Mouse (Mus musculus) pancreas, adult 10 weeks (tissue): ENCODE data around the gene Olfr1291-ps1. TPM values are rescaled to one million over a fixed set of nuclear protein-coding genes. Genes with fewer than 3 reads are reported as not detected.

ENCODE experiments used
- polyA plus RNA-seq: library from polyadenylated mRNA; stranded (reverse); fragments of 350-450 nt; fragmentation: Illumina TruSeq; extraction: RNeasy Lipid Tissue Mini Kit (QIAGEN cat#74804); gene quantifications from one replicate; pipeline ENCODE4 v1.2.3, GENCODE M21; 2015; ENCODE audit warnings: low read depth, low replicate concordance; ENCODE audit not compliant: insufficient read depth

The Olfr1291-ps1 gene
- not detected for polyA plus RNA-seq

DNA sequence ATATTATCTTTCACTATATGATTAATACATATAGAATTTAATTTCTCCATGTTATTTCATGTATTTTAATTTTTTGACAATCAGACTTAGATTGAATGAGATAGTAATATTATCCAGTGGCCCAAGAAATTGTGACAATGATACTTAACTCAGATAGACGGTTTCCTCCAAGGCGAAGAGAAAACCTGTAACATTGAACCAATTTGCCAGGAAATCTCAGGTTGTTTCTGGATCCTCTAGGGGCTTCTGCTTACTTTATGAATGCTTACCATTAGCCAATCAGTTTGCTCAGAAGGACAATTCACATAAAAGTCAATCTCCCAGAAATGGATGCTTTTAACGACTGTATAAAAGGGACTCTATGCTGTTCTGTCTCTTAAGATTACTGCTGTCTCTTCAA is at the start of gene Olfr1291-ps1:
Olfr1291-ps1 (plus strand) TSS at position 301 of the 400 bp plus-strand sequence.

DNA sequence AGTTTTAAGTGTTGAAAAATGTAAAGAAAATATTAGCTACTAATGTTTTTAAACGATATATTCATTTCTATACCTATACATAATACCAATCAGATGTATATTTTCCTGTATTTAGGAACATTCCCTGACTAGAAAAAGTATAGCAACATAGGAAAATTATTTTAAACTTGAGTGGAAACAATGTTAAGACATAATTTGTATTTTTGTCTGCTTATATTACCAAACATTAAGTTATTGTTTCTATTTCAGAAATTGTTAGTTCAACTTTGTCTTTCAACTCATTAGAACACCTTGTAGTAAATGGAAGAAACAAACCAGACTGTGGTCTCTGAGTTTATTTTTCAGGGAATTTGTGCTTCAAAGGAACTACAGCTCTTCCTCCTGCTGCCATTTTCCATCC is 48.1 kb upstream of the Olfr1291-ps1 start, which contains the start of gene Olfr1287:
Olfr1287 (plus strand) TSS at position 301 of the 400 bp plus-strand sequence.

DNA sequence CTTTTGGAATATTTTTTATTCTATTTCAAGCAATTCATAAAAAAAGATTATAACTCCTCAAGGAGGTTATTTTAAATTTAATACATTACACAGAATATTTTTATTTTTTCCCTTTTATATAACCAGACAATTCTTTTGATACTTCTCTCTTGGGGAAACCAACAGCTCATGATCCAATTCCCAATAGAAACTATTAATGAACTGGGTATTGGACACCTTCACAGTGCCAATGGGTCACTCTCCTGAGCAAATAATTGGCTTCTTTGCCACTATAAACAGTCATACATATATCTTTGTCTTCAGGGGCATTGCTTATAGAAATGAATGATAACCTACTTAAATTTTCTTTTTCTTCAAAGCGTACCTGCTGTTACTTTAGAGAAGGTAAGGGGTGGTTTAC is 23.2 kb upstream of the Olfr1291-ps1 start, which contains the start of gene Olfr1288:
Olfr1288 (plus strand) TSS at position 301 of the 400 bp plus-strand sequence.

DNA sequence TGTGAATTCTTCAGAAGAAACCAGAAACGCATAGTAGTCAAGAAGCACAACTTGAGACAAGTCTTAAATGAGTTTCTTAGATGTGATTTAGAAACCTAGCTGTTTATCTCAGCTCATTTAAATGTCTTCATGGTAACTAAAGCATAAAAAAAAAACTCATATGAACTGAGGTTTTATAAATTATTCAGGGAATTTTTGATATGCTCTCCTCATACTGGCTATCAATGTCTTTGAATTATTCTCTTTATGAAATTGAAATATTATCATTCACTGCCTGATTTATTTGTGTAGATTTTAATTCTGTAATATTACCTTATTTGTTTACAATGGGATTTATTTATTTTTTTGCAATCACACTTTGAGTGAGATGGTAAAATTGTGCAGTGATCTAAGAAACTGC is 16.5 kb upstream of the Olfr1291-ps1 start, which contains the start of gene Olfr1289:
Olfr1289 (plus strand) TSS at position 301 of the 400 bp plus-strand sequence.

DNA sequence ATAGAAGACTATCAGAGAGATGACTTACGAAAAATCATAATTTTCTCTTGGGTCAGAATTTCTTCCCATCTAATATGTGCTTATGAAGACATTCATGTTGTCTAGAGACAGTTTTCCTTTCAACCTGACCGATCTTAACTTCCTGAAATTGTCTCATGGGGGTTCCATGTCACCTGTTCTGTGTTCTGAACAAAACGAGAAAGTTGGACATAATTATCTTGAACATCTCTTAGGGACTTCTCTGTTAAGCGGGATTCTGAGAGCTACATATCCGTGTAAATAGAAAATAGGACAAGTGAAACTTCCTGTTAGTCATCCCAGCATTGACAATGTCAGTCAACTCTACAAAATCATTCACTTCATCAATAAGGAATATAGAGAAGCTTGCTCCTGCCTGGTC is 3.3 kb upstream of the Olfr1291-ps1 start, which contains the start of gene Olfr1290:
Olfr1290 (minus strand) TSS at position 101 of the 400 bp plus-strand sequence.

DNA sequence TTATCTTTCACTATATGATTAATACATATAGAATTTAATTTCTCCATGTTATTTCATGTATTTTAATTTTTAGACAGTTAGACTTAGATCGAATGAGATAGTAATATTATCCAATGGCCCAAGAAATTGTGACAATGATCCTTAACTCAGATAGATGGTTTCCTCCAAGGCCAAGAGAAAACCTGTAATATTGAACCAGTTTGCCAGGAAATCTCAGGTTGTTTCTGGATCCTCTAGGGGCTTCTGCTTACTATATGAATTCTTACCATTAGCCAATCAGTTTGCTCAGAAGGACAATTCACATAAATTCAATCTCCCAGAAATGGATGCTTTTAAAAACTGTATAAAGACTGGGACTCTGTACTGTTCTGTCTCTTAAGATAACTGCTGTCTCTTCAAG is 27.9 kb downstream of the Olfr1291-ps1 start, which contains the start of gene Olfr1293-ps:
Olfr1293-ps (plus strand) TSS at position 301 of the 400 bp plus-strand sequence.

DNA sequence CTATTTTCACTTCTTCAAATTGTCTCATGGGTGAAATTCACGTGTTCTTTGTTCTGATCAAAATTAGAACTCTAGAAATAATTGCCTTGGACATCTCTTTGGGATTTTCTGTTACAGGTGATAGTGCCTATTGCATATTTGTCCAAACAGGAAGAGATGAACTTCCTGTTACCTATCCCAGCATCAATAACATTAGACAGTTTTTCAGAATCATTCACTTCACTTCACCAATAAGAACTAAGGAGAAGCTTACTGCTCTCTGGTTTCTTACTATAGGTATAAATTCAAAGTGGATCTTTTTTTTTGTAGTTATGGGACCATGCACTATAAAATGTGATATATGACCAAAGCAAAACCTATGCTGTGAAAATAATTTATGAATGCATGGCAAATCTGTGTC is 43.2 kb downstream of the Olfr1291-ps1 start, which contains the start of gene Olfr1294:
Olfr1294 (minus strand) TSS at position 101 of the 400 bp plus-strand sequence.

Other genes starting within 250 kb of the Olfr1291-ps1 start
- gene Olfr1276, start 242.7 kb upstream of the Olfr1291-ps1 start, polyA plus RNA-seq = not detected
- not detected for gene Olfr1277, start 223.1 kb upstream of the Olfr1291-ps1 start, polyA plus RNA-seq
- gene Olfr1278, start 207.0 kb upstream of the Olfr1291-ps1 start, polyA plus RNA-seq = not detected
- not detected for gene Olfr1279, start 196.5 kb upstream of the Olfr1291-ps1 start, polyA plus RNA-seq
- not detected for gene Olfr1280, start 183.2 kb upstream of the Olfr1291-ps1 start, polyA plus RNA-seq
- gene Olfr1281, start 170.7 kb upstream of the Olfr1291-ps1 start, polyA plus RNA-seq = not detected
- gene Olfr1282, start 161.1 kb upstream of the Olfr1291-ps1 start, polyA plus RNA-seq = not detected
- gene Olfr1283, start 130.4 kb upstream of the Olfr1291-ps1 start, polyA plus RNA-seq = not detected
- not detected for gene Olfr1284, start 121.7 kb upstream of the Olfr1291-ps1 start, polyA plus RNA-seq
- gene Olfr1286, start 74.1 kb upstream of the Olfr1291-ps1 start, polyA plus RNA-seq = not detected
- gene Olfr1287, start 48.0 kb upstream of the Olfr1291-ps1 start, polyA plus RNA-seq = not detected
- not detected for gene Olfr1288, start 23.1 kb upstream of the Olfr1291-ps1 start, polyA plus RNA-seq
- not detected for gene Olfr1289, start 16.4 kb upstream of the Olfr1291-ps1 start, polyA plus RNA-seq
- not detected for gene Olfr1290, start 3.4 kb upstream of the Olfr1291-ps1 start, polyA plus RNA-seq
- gene Olfr1293-ps, start 28.0 kb downstream of the Olfr1291-ps1 start, polyA plus RNA-seq = not detected
- not detected for gene Olfr1294, start 43.1 kb downstream of the Olfr1291-ps1 start, polyA plus RNA-seq
- gene Olfr1295, start 72.5 kb downstream of the Olfr1291-ps1 start, polyA plus RNA-seq = not detected
- not detected for gene Olfr1297, start 129.3 kb downstream of the Olfr1291-ps1 start, polyA plus RNA-seq
- not detected for gene Olfr1298, start 152.0 kb downstream of the Olfr1291-ps1 start, polyA plus RNA-seq
- not detected for gene Olfr1299, start 164.2 kb downstream of the Olfr1291-ps1 start, polyA plus RNA-seq